Mouse (Mus musculus) cerebellum, adult 2 months (tissue): ENCODE measurements around the gene Gm340.

Experiments
- CTCF ChIP-seq: fragments of 200-500 bp; IDR thresholded peaks from 2 replicates; pipeline ENCODE4 v1.5.1; 2011; ENCODE audit warnings: low read depth, mild to moderate bottlenecking, control low read depth, low read length, moderate library complexity, borderline replicate concordance; ENCODE audit not compliant: insufficient read depth
- POLR2A ChIP-seq: fragments of 200-500 bp; IDR thresholded peaks from 2 replicates; pipeline ENCODE4 v1.6.1; 2011; ENCODE audit warnings: low read length, control low read depth, borderline replicate concordance; ENCODE audit not compliant: insufficient read depth

- TF ChIP-seq POLR2A = no peak
- TF ChIP-seq CTCF = no peak
Measured at GRCm38 (mm10) chr19:41597170-41597894, 15.2 kb downstream of the Gm340 start.
